Mouse (Mus musculus) mouse embryonic stem cell (cell line): ENCODE data around the gene Kif1bp.

Experiments
- in situ Hi-C, 2 experiments: fragments of 300-500 bp; cut with MboI; formaldehyde crosslinking; loops; 1 replicate in 1 of 2; 3 replicates in 1 of 2; pipeline ENCODE4 v1.14.3; 2019 to 2020; ENCODE audit warnings: low sequenced_read_pairs in 2 of 2, low pct_unique_long_range_greater_than_20kb in 1 of 2, mixed read lengths in 1 of 2; ENCODE audit not compliant: unreplicated experiment in 1 of 2

Gene Kif1bp

GRCm38 (mm10) chr10:62570126-62570871 is 8.0 kb downstream of the Kif1bp start:
- in situ Hi-C loops, result no loop called here

GRCm38 (mm10) chr10:62568861-62569260 is 9.4 kb downstream of the Kif1bp start:
- in situ Hi-C loops, result no loop called here

- in situ Hi-C loops, result loop anchor here in 1 of 2 experiments (10.0 kb wide), 1 partner anchor 53 kb away; no protein-coding TSS in a partner anchor
Measured at GRCm38 (mm10) chr10:62557736-62558135, 20.5 kb downstream of the Kif1bp start.

- in situ Hi-C loops, result loop anchor here in 1 of 2 experiments (10.0 kb wide), 1 partner anchor 52 kb away; no protein-coding TSS in a partner anchor
Measured at GRCm38 (mm10) chr10:62556558-62556901, 21.7 kb downstream of the Kif1bp start.

- in situ Hi-C loops, result loop anchor here in 1 of 2 experiments (10.0 kb wide), 1 partner anchor 51 kb away; no protein-coding TSS in a partner anchor
Measured at GRCm38 (mm10) chr10:62555705-62556557, 22.3 kb downstream of the Kif1bp start.

GRCm38 (mm10) chr10:62553611-62554091 is 24.6 kb downstream of the Kif1bp start:
- in situ Hi-C loops, result loop anchor here (5.0 to 10.0 kb wide), 2 partner anchors 49 to 51 kb away; no protein-coding TSS in a partner anchor

GRCm38 (mm10) chr10:62550787-62551300 is 27.4 kb downstream of the Kif1bp start:
- in situ Hi-C loops, result loop anchor here (5.0 to 10.0 kb wide), 2 partner anchors 46 to 49 kb away; no protein-coding TSS in a partner anchor

GRCm38 (mm10) chr10:62549523-62550166 is 28.6 kb downstream of the Kif1bp start:
- in situ Hi-C loops, result loop anchor here (5.0 to 10.0 kb wide), 2 partner anchors 45 to 47 kb away; no protein-coding TSS in a partner anchor

- in situ Hi-C loops, result no loop called here
Measured at GRCm38 (mm10) chr10:62546441-62546840, 31.8 kb downstream of the Kif1bp start.

- in situ Hi-C loops, result no loop called here
Measured at GRCm38 (mm10) chr10:62545759-62546158, 32.5 kb downstream of the Kif1bp start.

GRCm38 (mm10) chr10:62544316-62544715 is 33.9 kb downstream of the Kif1bp start:
- in situ Hi-C loops, result no loop called here

- in situ Hi-C loops, result no loop called here
Measured at GRCm38 (mm10) chr10:62543399-62543808, 34.9 kb downstream of the Kif1bp start.

GRCm38 (mm10) chr10:62542928-62543327 is 35.3 kb downstream of the Kif1bp start:
- in situ Hi-C loops, result no loop called here

- in situ Hi-C loops, result no loop called here
Measured at GRCm38 (mm10) chr10:62542507-62542906, 35.8 kb downstream of the Kif1bp start.

- in situ Hi-C loops, result no loop called here
Measured at GRCm38 (mm10) chr10:62541499-62541898, 36.8 kb downstream of the Kif1bp start.

- in situ Hi-C loops, result no loop called here
Measured at GRCm38 (mm10) chr10:62540800-62541199, 37.5 kb downstream of the Kif1bp start.

GRCm38 (mm10) chr10:62534509-62534908 is 43.7 kb downstream of the Kif1bp start:
- in situ Hi-C loops, result no loop called here

GRCm38 (mm10) chr10:62532832-62533231 is 45.4 kb downstream of the Kif1bp start:
- in situ Hi-C loops, result no loop called here
